Mouse (Mus musculus): ENCODE measurements at regions not wholly inside any gene's neighbourhood (a gene's known extent, or its start where the extent isn't known, plus 50 kb on each side); places are given as distances from the start of the nearest gene placed in this dataset.

- 73% methylated on average over 4 of the region's 4 CpGs for WGBS
- Histone ChIP-seq H3K27ac (ENCODE audit: low read depth, low read length) (no peak overlapping the region), H3K36me3 (ENCODE audit: control insufficient read depth, insufficient read depth, low read length) (no peaks in the 10 kb centered on the region), H3K4me1 (replicated peaks; ENCODE audit: control insufficient read depth, insufficient read depth, low read length) (no peaks in the 10 kb centered on the region), H3K4me2 (replicated peaks; ENCODE audit: low read depth, low read length) (no peak overlapping the region), H3K9me3 (ENCODE audit: control insufficient read depth, low read length) (no peaks in the 10 kb centered on the region), H3K9ac (ENCODE audit: low read depth, low read length) (no peak overlapping the region), H3K4me3 (ENCODE audit: low read depth, low read length) (no peak overlapping the region), H3K27me3 (ENCODE audit: control insufficient read depth, insufficient read depth, low read length) (no peaks in the 10 kb centered on the region)
- DNase-seq (ENCODE audit: low spot score) (no peak), ATAC-seq (ENCODE audit: low FRiP score) (no peak)
Measured at GRCm38 (mm10) chr9:61667453-61668074, 246.8 kb downstream of the Rplp1 start.

DNA sequence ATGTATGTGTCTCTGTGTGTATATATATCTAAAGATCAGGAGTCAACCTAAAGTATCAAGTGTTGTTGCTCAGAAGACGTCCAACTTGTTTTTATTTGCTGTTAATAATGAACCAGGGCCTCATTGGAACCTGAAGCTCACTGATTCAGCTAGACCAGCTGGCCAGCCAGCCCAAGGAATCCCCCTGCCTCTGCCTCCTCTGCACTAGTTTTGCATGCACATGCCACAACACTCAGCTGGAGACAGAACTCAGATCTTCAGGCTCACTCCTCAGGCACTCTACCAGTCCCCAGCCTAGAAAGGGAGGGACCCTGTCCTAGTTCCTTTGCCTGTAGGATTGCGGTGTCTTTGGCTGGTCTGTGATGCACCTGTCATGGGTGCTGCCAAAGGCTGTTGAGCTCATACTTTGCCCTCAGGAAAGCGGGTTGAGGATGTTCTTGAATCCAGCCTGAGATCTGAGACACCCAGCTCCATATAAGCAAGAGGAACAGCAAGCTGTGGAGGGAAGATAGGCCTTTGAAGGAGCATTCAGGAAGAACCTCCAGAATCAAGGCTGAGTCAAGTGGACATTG lies 247.5 kb downstream of the Rplp1 start:
- Histone ChIP-seq H3K4me3 (ENCODE audit: low read depth, low read length) (no peak overlapping the region), H3K36me3 (ENCODE audit: control insufficient read depth, insufficient read depth, low read length) (no peaks in the 10 kb centered on the region), H3K9ac (ENCODE audit: low read depth, low read length) (no peak overlapping the region), H3K4me2 (replicated peaks; ENCODE audit: low read depth, low read length) (no peak overlapping the region), H3K9me3 (ENCODE audit: control insufficient read depth, low read length) (no peaks in the 10 kb centered on the region), H3K27ac (ENCODE audit: low read depth, low read length) (no peak overlapping the region), H3K27me3 (ENCODE audit: control insufficient read depth, insufficient read depth, low read length) (no peaks in the 10 kb centered on the region), H3K4me1 (replicated peaks; ENCODE audit: control insufficient read depth, insufficient read depth, low read length) (no peaks in the 10 kb centered on the region)
- 88% methylated on average over 3 of the region's 3 CpGs for WGBS
- no peak for DNase-seq (ENCODE audit: low spot score)
- ATAC-seq (ENCODE audit: low FRiP score), result no peak

DNA sequence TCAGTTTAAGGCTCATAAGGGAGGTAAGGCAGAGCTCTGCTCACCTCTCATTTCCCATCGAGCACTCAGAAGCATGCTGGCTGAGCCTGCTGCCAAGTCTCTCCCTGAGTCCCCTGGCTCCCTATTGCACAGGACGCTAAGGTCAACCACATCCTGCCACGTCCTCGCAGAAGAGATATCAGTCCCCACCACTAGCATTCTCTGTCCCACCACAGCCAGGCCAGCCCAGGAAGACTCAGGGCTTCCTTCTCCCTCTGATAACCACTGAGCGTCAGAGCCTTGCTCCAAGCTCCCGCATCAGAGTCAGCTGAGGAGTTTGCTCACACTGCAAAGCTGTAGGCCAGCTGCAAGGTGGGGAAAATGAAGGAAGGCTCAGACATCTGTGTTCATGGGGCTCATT lies 248.2 kb downstream of the Rplp1 start:
- Histone ChIP-seq H3K9me3 (ENCODE audit: control insufficient read depth, low read length) (no peaks in the 10 kb centered on the region), H3K27ac (ENCODE audit: low read depth, low read length) (no peak overlapping the region), H3K4me3 (ENCODE audit: low read depth, low read length) (no peak overlapping the region), H3K4me2 (replicated peaks; ENCODE audit: low read depth, low read length) (no peak overlapping the region), H3K36me3 (ENCODE audit: control insufficient read depth, insufficient read depth, low read length) (no peaks in the 10 kb centered on the region), H3K9ac (ENCODE audit: low read depth, low read length) (no peak overlapping the region), H3K4me1 (replicated peaks; ENCODE audit: control insufficient read depth, insufficient read depth, low read length) (no peaks in the 10 kb centered on the region), H3K27me3 (ENCODE audit: control insufficient read depth, insufficient read depth, low read length) (no peaks in the 10 kb centered on the region)
- ATAC-seq (ENCODE audit: low FRiP score) (no peak), DNase-seq (ENCODE audit: low spot score) (no peak)
- 86% methylated on average over 6 of the region's 6 CpGs for WGBS

GRCm38 (mm10) chr9:61665254-61665653 lies 249.1 kb downstream of the Rplp1 start:
- H3K27ac ChIP-seq (ENCODE audit: low read depth, low read length), result no peak overlapping the region
- no peaks in the 10 kb centered on the region for H3K9me3 ChIP-seq (ENCODE audit: control insufficient read depth, low read length)
- ATAC-seq (ENCODE audit: low FRiP score) (no peak), DNase-seq (ENCODE audit: low spot score) (no peak)
- H3K4me3 ChIP-seq (ENCODE audit: low read depth, low read length), result no peak overlapping the region
- WGBS, result 88% methylated on average over 5 of the region's 5 CpGs
- H3K4me1 ChIP-seq (replicated peaks; ENCODE audit: control insufficient read depth, insufficient read depth, low read length), result no peaks in the 10 kb centered on the region
- H3K36me3 ChIP-seq (ENCODE audit: control insufficient read depth, insufficient read depth, low read length), result no peaks in the 10 kb centered on the region
- H3K9ac ChIP-seq (ENCODE audit: low read depth, low read length), result no peak overlapping the region
- no peaks in the 10 kb centered on the region for H3K27me3 ChIP-seq (ENCODE audit: control insufficient read depth, insufficient read depth, low read length)
- H3K4me2 ChIP-seq (replicated peaks; ENCODE audit: low read depth, low read length), result no peak overlapping the region

DNA sequence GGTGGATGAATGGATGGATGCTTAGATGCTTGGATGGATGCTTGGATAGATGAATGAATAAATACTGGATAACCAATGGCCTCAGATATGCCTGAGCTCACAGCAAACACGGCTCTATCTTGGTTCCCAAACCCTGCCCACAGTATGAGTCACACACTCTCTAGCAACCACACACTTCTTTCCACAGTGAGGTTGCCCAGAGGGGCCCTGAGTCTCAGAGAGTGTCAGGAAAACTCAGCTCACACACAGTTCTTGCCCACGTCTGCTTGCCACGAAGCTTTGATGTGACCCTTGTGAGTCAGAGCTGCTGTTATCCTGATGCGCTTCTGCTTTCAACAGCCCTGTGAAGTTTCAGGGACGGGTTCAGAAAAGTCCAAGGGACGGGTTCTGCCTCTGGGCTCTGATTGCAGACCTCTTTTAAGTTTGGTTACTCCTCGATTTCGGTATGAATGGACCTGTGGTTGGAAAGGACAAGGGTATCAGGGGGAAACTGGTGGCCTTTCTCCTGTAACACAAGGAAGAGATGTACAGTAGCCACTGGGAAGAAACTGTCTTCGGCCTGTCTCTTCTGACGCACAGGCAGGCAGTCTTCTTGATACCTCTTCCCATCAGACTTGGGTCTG lies 250.2 kb downstream of the Rplp1 start:
- Histone ChIP-seq H3K27me3 (ENCODE audit: control insufficient read depth, insufficient read depth, low read length) (no peaks in the 10 kb centered on the region), H3K36me3 (ENCODE audit: control insufficient read depth, insufficient read depth, low read length) (no peaks in the 10 kb centered on the region), H3K4me1 (replicated peaks; ENCODE audit: control insufficient read depth, insufficient read depth, low read length) (no peaks in the 10 kb centered on the region), H3K27ac (ENCODE audit: low read depth, low read length) (no peak overlapping the region), H3K9ac (ENCODE audit: low read depth, low read length) (no peak overlapping the region), H3K4me3 (ENCODE audit: low read depth, low read length) (no peak overlapping the region), H3K4me2 (replicated peaks; ENCODE audit: low read depth, low read length) (no peak overlapping the region), H3K9me3 (ENCODE audit: control insufficient read depth, low read length) (no peaks in the 10 kb centered on the region)
- WGBS, result 87% methylated on average over 10 of the region's 10 CpGs
- ATAC-seq (ENCODE audit: low FRiP score) (no peak), DNase-seq (ENCODE audit: low spot score) (no peak)

- H3K4me3 ChIP-seq (ENCODE audit: low read depth, low read length), result no peak overlapping the region
- H3K9ac ChIP-seq (ENCODE audit: low read depth, low read length), result no peak overlapping the region
- no peaks in the 10 kb centered on the region for H3K4me1 ChIP-seq (replicated peaks; ENCODE audit: control insufficient read depth, insufficient read depth, low read length)
- no peaks in the 10 kb centered on the region for H3K36me3 ChIP-seq (ENCODE audit: control insufficient read depth, insufficient read depth, low read length)
- 75% methylated on average over 12 of the region's 12 CpGs for WGBS
- DNase-seq (ENCODE audit: low spot score), result no peak
- H3K27ac ChIP-seq (ENCODE audit: low read depth, low read length), result no peak overlapping the region
- H3K27me3 ChIP-seq (ENCODE audit: control insufficient read depth, insufficient read depth, low read length), result no peaks in the 10 kb centered on the region
- no peaks in the 10 kb centered on the region for H3K9me3 ChIP-seq (ENCODE audit: control insufficient read depth, low read length)
- no peak for ATAC-seq (ENCODE audit: low FRiP score)
- H3K4me2 ChIP-seq (replicated peaks; ENCODE audit: low read depth, low read length), result no peak overlapping the region
Measured at GRCm38 (mm10) chr9:61662055-61663028, 252.0 kb downstream of the Rplp1 start.

GRCm38 (mm10) chr9:61660191-61660590 lies 254.2 kb downstream of the Rplp1 start:
- Histone ChIP-seq H3K4me2 (replicated peaks; ENCODE audit: low read depth, low read length) (no peak overlapping the region), H3K27me3 (ENCODE audit: control insufficient read depth, insufficient read depth, low read length) (no peaks in the 10 kb centered on the region), H3K4me3 (ENCODE audit: low read depth, low read length) (no peak overlapping the region), H3K9me3 (ENCODE audit: control insufficient read depth, low read length) (no peaks in the 10 kb centered on the region), H3K36me3 (ENCODE audit: control insufficient read depth, insufficient read depth, low read length) (no peaks in the 10 kb centered on the region), H3K4me1 (replicated peaks; ENCODE audit: control insufficient read depth, insufficient read depth, low read length) (0 out of 2 replicates have a peak, but pooled peaks cover 2% of the 10 kb centered on the region), H3K9ac (ENCODE audit: low read depth, low read length) (no peak overlapping the region), H3K27ac (ENCODE audit: low read depth, low read length) (no peak overlapping the region)
- DNase-seq (ENCODE audit: low spot score), result no peak
- ATAC-seq (ENCODE audit: low FRiP score), result no peak
- WGBS, result 86% methylated on average over 3 of the region's 3 CpGs

GRCm38 (mm10) chr9:61657996-61658395 lies 256.3 kb downstream of the Rplp1 start:
- H3K27me3 ChIP-seq (ENCODE audit: control insufficient read depth, insufficient read depth, low read length), result no peaks in the 10 kb centered on the region
- H3K9ac ChIP-seq (ENCODE audit: low read depth, low read length), result no peak overlapping the region
- ATAC-seq (ENCODE audit: low FRiP score) (no peak), DNase-seq (ENCODE audit: low spot score) (no peak)
- H3K4me3 ChIP-seq (ENCODE audit: low read depth, low read length), result no peak overlapping the region
- no peak overlapping the region for H3K4me2 ChIP-seq (replicated peaks; ENCODE audit: low read depth, low read length)
- H3K27ac ChIP-seq (ENCODE audit: low read depth, low read length), result no peak overlapping the region
- WGBS, result 89% methylated on average over 8 of the region's 8 CpGs
- H3K9me3 ChIP-seq (ENCODE audit: control insufficient read depth, low read length), result no peaks in the 10 kb centered on the region
- H3K4me1 ChIP-seq (replicated peaks; ENCODE audit: control insufficient read depth, insufficient read depth, low read length), result 0 out of 2 replicates have a peak, but pooled peaks cover 2% of the 10 kb centered on the region
- H3K36me3 ChIP-seq (ENCODE audit: control insufficient read depth, insufficient read depth, low read length), result no peaks in the 10 kb centered on the region

Data from hindbrain, embryonic 11.5 days (tissue).